Mouse (Mus musculus): ENCODE results near the gene Ddx52.

The Ddx52 gene

DNA sequence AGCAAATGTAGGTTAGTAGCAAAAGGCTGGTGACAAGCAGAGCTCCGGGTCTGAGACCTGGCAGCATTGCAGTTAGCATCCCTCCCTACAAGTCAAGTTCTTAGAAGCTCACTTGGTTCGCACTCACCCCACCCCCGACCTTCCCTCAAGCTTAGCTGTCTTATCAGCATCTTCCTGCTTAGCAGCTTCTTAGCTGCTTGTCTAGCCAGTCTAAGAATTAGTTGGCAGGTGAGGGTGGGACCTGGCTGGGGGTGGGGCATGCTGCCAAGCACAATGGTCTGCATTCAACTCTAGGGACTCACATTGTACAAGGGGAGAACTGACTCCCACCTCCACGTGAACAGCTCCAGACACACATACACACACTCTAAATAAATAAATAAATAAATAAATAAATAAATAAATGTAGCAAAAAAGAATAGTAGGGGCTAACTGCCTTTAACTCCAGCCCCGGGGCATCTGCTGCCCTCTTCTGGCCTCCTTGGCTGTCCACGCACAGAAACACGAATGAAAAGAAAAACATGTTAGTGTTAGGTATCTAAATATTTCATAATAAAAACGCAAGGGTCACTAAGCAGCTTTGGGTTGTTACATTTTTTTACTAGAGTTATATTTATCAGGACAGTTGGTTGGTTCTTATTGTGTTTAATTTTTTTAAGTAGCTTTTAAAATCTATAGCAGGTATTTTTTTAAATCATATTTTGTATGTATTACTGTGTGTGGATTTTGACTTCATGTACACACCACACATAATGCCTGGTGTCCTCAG is 25.8 kb downstream of the Ddx52 start:
- in situ Hi-C loops (cut with MboI; ENCODE audit: unreplicated experiment in 2 of 2) = no loop called here

- in situ Hi-C loops (cut with MboI; ENCODE audit: unreplicated experiment in 2 of 2) = no loop called here
Measured at GRCm38 (mm10) chr11:83968205-83968575, 26.3 kb downstream of the Ddx52 start.

GRCm38 (mm10) chr11:83969040-83969439 is 27.2 kb downstream of the Ddx52 start:
- in situ Hi-C loops (cut with MboI; ENCODE audit: unreplicated experiment in 2 of 2) = no loop called here

GRCm38 (mm10) chr11:83974561-83975346 is 32.9 kb downstream of the Ddx52 start:
- in situ Hi-C loops (cut with MboI; ENCODE audit: unreplicated experiment in 2 of 2) = no loop called here

DNA sequence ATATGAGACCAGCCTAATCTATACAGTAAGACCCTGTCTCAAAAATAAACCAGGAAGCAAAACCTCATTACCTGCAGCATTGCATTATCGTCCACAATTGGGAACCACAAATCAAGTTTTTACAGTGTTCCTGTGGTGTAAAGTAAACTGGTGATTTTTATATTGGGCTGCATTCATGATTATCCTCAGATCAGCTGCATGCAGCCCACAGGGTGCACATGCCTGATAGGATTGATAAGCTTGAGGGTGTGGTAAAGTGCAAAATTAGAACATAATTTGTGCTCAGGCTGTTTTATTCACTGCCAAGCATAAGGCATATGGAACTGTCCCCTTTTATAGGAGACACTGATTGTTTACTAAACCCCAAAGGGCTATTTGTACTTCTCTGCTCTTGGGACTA is 33.6 kb downstream of the Ddx52 start:
- in situ Hi-C loops (cut with MboI; ENCODE audit: unreplicated experiment in 2 of 2) = no loop called here

DNA sequence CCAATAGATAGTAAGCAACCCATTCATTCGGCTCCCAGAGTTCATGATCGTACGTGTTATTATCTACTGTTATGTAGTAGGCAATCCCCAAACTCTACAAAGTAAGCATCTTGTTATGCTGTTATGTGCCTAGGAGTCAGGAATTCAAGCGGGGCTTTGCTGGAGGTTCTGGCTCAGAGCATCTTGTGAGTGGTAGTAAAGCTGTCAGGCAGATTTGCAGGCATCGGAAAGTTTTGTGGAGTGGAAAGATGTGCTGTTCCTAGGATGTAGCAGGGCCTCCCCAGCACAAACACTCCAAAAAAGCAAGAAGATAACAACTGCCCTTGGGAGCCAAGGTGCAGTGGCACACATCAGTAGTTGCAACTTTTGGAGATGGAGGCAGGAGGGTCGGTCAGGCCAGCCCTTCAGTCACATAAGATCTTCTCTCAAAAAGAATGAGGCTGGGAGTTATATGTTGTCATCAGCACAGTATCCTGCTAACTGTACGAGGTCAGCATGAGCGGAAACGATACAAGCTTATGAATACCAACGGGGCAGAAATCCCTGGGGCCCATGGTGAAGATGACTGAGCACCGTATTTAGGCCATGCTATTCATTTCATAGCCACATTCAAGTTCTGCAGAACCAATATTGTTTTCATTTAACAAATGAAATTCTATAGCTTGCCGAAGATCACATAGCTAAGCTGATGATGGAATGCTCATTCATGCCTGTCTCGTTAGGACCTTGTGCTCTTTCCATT is 34.5 kb downstream of the Ddx52 start:
- in situ Hi-C loops (cut with MboI; ENCODE audit: unreplicated experiment in 2 of 2) = no loop called here

- in situ Hi-C loops (cut with MboI; ENCODE audit: unreplicated experiment in 2 of 2) = no loop called here
Measured at GRCm38 (mm10) chr11:83977810-83978209, 35.9 kb downstream of the Ddx52 start.

DNA sequence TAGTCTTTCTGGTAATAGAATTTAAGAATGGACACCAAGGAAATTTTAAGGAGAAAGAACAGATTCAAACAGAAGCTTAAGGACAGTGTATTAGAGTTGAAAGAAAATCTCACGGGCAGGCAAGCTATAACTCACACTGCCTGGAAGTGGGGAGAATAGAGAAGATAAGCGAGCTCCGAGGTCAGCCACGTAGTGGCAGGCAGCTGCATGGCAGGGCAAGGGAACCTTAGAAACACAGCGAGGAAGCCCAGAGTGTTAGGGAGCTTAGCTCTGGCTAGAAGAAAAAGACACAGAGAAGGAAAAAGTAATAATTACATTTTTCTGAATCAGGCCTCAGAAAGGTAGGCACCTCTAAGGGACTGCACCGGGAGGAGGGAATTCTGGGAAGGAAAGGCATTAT is 38.1 kb downstream of the Ddx52 start:
- in situ Hi-C loops (cut with MboI; ENCODE audit: unreplicated experiment in 2 of 2) = no loop called here

- in situ Hi-C loops (cut with MboI; ENCODE audit: unreplicated experiment in 2 of 2) = no loop called here
Measured at GRCm38 (mm10) chr11:83981338-83981737, 39.5 kb downstream of the Ddx52 start.

GRCm38 (mm10) chr11:83991701-83992100 is 49.8 kb downstream of the Ddx52 start:
- in situ Hi-C loops (cut with MboI; ENCODE audit: unreplicated experiment in 2 of 2) = no loop called here

DNA sequence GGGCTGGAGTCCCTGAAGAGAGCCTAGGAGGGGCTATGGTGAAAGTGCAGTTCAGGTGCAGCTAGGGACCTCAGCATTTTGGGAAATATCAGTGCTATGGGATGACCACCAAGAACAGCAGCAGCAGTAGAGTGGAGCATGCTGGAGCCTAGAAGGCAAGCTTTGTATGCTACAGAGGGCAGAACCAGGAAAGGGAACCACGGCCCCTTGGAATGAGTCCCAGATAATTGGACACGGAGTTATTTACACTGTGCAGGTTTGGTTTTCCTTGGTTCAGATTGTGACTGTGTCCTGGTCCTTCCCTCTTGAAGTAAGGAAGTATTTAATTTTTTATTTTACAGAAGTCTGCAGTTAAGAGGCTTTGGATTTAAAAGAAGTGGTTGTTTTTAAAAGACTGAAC is 51.6 kb downstream of the Ddx52 start:
- in situ Hi-C loops (cut with MboI; ENCODE audit: unreplicated experiment in 2 of 2) = no loop called here

GRCm38 (mm10) chr11:83994481-83994880 is 52.6 kb downstream of the Ddx52 start:
- in situ Hi-C loops (cut with MboI; ENCODE audit: unreplicated experiment in 2 of 2) = no loop called here

GRCm38 (mm10) chr11:83995535-83995950 is 53.7 kb downstream of the Ddx52 start:
- in situ Hi-C loops (cut with MboI; ENCODE audit: unreplicated experiment in 2 of 2) = no loop called here

DNA sequence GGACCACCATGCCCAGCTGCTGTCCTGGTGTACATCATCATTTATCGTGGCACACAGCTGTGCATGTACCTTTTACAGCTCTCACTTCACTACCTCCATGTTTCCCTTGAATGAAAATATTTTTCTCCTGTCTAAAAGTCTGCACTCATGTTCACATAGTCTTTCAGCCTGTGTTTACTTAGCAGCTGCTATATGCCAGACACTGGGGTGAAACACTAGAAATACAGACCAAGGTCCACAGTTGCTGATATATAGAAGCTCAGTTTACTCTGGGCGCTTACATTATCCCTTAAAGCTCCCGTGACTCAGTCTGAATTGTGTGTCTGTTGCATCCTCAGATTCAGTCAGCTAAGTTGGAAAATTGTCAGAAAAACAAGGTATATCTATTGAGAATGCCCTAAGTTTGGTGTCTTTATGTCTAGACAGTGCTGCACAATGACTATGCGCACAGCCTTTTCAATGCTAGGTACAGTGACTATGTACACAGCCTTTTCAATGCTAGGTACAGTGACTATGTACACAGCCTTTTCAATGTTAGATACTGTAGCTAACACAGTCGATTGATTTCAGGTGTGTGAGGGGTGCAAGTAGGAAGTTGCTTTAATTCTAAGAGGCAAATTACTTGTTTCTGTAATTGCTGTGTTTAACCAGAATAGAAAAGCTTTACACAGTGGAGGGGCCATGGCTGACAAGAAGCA is 55.5 kb downstream of the Ddx52 start:
- in situ Hi-C loops (cut with MboI; ENCODE audit: unreplicated experiment in 2 of 2) = no loop called here

DNA sequence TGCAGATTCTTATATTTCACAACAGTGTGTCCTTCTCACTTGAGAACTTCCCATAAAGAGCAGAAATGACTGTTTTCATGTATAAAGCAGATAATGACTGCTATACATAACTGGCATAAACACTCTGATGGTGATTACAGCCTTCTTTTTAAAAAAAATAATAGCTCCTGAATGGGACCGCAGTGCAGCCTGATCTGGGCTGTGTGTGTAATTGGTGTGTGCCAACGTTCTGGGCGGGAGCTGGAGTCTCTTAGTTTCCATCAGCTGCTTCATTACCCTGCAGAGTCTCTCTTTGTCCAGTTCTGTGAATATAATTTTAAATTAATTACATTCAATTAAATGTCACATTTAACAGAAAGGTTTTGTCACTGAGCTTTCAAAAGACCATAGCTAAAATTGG is 57.1 kb downstream of the Ddx52 start:
- in situ Hi-C loops (cut with MboI; ENCODE audit: unreplicated experiment in 2 of 2) = no loop called here

- in situ Hi-C loops (cut with MboI; ENCODE audit: unreplicated experiment in 2 of 2) = no loop called here
Measured at GRCm38 (mm10) chr11:83999411-83999915, 57.6 kb downstream of the Ddx52 start.

GRCm38 (mm10) chr11:84001257-84001656 is 59.4 kb downstream of the Ddx52 start:
- in situ Hi-C loops (cut with MboI; ENCODE audit: unreplicated experiment in 2 of 2) = no loop called here

GRCm38 (mm10) chr11:84003986-84004385 is 62.1 kb downstream of the Ddx52 start:
- in situ Hi-C loops (cut with MboI; ENCODE audit: unreplicated experiment in 2 of 2) = no loop called here

DNA sequence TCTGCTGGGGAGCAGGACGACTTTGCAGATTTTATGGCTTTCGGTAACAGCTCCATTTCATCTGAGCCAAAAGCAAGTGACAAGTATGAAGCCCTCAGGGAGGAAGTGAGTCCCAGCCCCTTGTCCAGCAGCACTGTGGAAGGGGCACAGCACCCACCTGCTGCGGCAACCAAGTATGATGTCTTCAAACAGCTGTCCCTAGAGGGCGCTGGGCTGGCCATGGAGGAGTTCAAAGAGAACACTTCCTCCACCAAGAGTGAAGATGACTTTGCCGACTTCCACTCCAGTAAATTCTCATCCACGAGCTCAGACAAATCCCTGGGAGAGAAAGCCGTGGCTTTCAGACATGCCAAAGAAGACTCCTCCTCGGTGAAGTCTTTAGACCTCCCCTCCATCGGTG is 67.1 kb downstream of the Ddx52 start:
- in situ Hi-C loops (cut with MboI; ENCODE audit: unreplicated experiment in 2 of 2) = no loop called here

DNA sequence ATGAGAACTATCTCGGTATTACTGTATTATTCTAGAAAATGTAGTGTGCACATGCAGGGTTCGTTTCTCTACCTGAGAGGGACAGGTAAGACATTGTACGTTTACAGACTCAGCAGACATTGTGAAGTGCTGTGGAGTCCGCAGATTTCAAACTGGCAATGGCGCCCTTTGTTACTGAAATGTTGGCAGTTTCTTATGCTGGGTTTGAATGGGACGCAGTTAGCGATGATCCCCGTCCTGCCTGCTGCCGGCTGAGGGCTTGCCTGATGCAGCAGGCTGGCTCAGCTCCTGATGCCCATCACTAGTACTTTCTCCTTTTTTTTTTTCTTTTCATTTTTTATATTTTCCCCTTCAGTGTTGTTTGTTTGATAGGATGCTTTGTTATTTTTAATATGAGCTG is 68.5 kb downstream of the Ddx52 start:
- in situ Hi-C loops (cut with MboI; ENCODE audit: unreplicated experiment in 2 of 2) = no loop called here

DNA sequence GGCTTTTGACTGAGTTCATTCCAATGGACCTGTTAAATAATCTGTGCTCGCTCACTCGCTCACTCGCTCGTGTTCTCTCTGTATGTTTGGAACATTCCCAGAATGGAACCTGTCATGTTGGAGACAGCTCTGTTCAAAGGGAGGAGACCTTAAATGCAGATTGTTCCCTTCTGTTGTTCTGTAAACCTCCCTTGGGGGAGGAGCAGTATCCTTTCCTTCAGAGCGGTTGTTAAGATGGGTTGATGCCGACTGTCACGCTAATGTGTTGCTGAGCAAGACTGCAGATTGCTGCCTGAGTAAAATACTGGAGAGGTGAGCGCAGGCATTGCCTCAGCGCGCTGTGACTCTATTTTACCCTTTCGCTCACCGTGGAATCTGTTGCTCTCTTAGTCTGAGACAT is 69.2 kb downstream of the Ddx52 start:
- in situ Hi-C loops (cut with MboI; ENCODE audit: unreplicated experiment in 2 of 2) = no loop called here

All from v-Abl transformed pro-B cells (cell line).